ENCODE assay signal across 8 mouse cellular contexts in the genomic region with DNA sequence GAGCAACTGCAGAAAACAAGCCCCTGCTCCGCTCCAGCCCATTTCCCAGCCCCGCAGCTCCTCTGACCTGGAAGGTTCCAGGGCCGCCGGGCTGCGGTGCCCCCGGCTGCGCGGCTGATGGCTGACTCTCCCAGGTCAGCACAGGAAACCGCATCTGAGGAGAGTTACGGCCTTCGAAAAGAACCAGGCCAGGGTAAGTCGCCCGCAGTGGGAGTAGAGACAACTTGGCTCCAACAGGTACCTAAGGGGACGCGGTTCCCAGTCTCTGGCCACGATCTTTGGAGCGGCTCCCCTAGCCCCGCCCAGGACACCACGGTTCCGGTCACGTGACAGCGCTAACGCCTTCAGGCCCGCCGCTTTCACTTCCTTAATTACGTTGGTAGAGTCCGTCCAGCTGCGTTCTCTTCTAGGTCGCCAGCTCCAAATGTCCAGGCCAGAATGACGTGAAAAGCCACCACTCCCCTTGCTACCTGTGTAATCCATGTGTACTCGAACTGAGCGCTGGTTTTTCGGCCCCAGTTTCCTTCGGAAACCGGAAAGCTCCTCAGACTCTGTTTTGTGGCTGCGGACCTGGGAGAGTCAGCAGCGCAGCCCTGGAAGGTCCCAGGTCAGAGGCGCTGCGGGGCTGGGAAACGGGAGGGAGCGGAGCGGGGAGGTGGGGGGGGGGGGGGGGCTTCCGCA. TPM values are rescaled to one million over a fixed set of nuclear protein-coding genes. Genes with fewer than 3 reads are reported as not detected.
DNase-seq lines count a peak whose midpoint lies in the region; ATAC-seq lines count a peak whose summit lies in the region.
"Not testable (repeated sequence)": the region's sequence is repeated elsewhere in the genome, so short reads cannot be mapped to it uniquely, and the experiment has no call there.

A gene (minus strand): TSS at position 300 of the 681 bp plus-strand sequence.
A gene (plus strand): TSS at position 353 of the 681 bp plus-strand sequence.

- H3K4me1 ChIP-seq in intestine, embryonic 14.5 days (replicated peaks; ENCODE audit: control insufficient read depth, insufficient read depth, low read length): not testable (repeated sequence)

- under 1% methylated on average over 27 of the region's 43 CpGs for WGBS in intestine, embryonic 14.5 days

- peak; percentile 42 to 55 for DNase-seq in adrenal gland, adult 18-20 months (ENCODE audit: low spot score in 2 of 2)
- DNase-seq in embryo, embryonic 11.5 days (ENCODE audit: low read depth, low spot score): peak; percentile 24
- peak; percentile 10 to 65 for DNase-seq in gastrocnemius, postnatal 36 days
- DNase-seq in intestine, embryonic 14.5 days (ENCODE audit: low spot score): peak; percentile 86
- DNase-seq in left cerebral cortex, postnatal 14 days (ENCODE audit: low spot score in 2 of 2): peak; percentile 9 to 20
- DNase-seq in right cerebral cortex, postnatal 10 days (ENCODE audit: low spot score in 2 of 2): peak; percentile 37 to 43
- DNase-seq in urinary bladder, postnatal 36 days (ENCODE audit: low spot score in 2 of 2): peak; percentile 39 to 57

- peak within 1 kb of the TSS; percentile 64 for H3K4me2 ChIP-seq in intestine, embryonic 14.5 days (ENCODE audit: low read length)

- peak; percentile 99 for ATAC-seq in intestine, embryonic 14.5 days (replicated peaks; ENCODE audit: low FRiP score, low TSS enrichment, low read depth)
- peak; percentile 94 for ATAC-seq in megakaryocyte progenitor cell, adult 5-6 weeks (replicated peaks; ENCODE audit: poor library complexity)

- peak within 1 kb of the TSS; percentile 57 for H3K4me3 ChIP-seq in intestine, embryonic 14.5 days (ENCODE audit: low read depth, low read length)

- peaks cover 13% of the 10 kb centered on the region for H3K36me3 ChIP-seq in intestine, embryonic 14.5 days (ENCODE audit: control insufficient read depth, insufficient read depth, low read length)

- H3K27ac ChIP-seq in intestine, embryonic 14.5 days (ENCODE audit: low read depth): peak within 1 kb of the TSS; percentile 80

- not testable (repeated sequence) for H3K9me3 ChIP-seq in intestine, embryonic 14.5 days (ENCODE audit: control insufficient read depth, low read length)

- intact Hi-C loops in gastrocnemius, postnatal 36 days (cut with DNase I); left cerebral cortex, postnatal 14 days (cut with DNase I): not testable (repeated sequence)

- H3K9ac ChIP-seq in intestine, embryonic 14.5 days (ENCODE audit: low read length): peak within 1 kb of the TSS; percentile 52

- H3K27me3 ChIP-seq in intestine, embryonic 14.5 days (replicated peaks; ENCODE audit: control insufficient read depth, insufficient read depth, low read length): not testable (repeated sequence)

RNA-seq across cellular contexts. Expression of the first gene that starts in this region (rescaled TPM):
- total RNA-seq in adrenal gland, adult 18-20 months (2021): 1 to 10 TPM; 5.0 to 6.2 TPM
- 1 to 10 TPM; 4.3 to 4.5 TPM for total RNA-seq in gastrocnemius, postnatal 36 days (2021)
- polyA plus RNA-seq in intestine, embryonic 14.5 days (2014; fragmentation: Nextera tagmentation; extraction: Ambion mirVana): 12.5 and 14.1 TPM in 2 replicates
- 1 to 10 TPM; 8.3 to 9.1 TPM for total RNA-seq in left cerebral cortex, postnatal 14 days (2021)
- 19.3 and 22.5 TPM in 2 replicates for total RNA-seq in megakaryocyte progenitor cell, adult 5-6 weeks (2015)
- 6.3 and 8.8 TPM in 2 replicates for total RNA-seq in megakaryocyte progenitor cell, adult 5-6 weeks (2017)

RNA-seq across cellular contexts. Expression of the second gene that starts in this region (rescaled TPM):
- 10 to 100 TPM in 1 of 2 experiments, 1 to 10 TPM in 1; 9.2 to 10.6 TPM for total RNA-seq in adrenal gland, adult 18-20 months (2021)
- 1 to 10 TPM; 5.0 to 6.6 TPM for total RNA-seq in gastrocnemius, postnatal 36 days (2021)
- 7.7 and 9.2 TPM in 2 replicates for polyA plus RNA-seq in intestine, embryonic 14.5 days (2014; fragmentation: Nextera tagmentation; extraction: Ambion mirVana)
- total RNA-seq in left cerebral cortex, postnatal 14 days (2021): 1 to 10 TPM; 7.2 to 9.2 TPM
- total RNA-seq in megakaryocyte progenitor cell, adult 5-6 weeks (2015): 13.4 and 14.5 TPM in 2 replicates
- total RNA-seq in megakaryocyte progenitor cell, adult 5-6 weeks (2017): 10.4 and 12.8 TPM in 2 replicates

Comparison
In these comparisons a context has a peak if more than half of its experiments do, and no peak if none do; other contexts are left out.
1. Peak in every context shown above with its lines: DNase-seq, ATAC-seq, H3K4me3 ChIP-seq and H3K27ac ChIP-seq.
2. DNase-seq: peak in every context shown above with its lines; median percentile 86 in intestine, embryonic 14.5 days; 48 in adrenal gland, adult 18-20 months; 48 in urinary bladder, postnatal 36 days; 40 in right cerebral cortex, postnatal 10 days; 38 in gastrocnemius, postnatal 36 days; 24 in embryo, embryonic 11.5 days; 14 in left cerebral cortex, postnatal 14 days.